ENCODE assay signal across 29 mouse cellular contexts in genomic region chr4:155779498-155779897, GRCm38 (mm10). TPM values are rescaled to one million over a fixed set of nuclear protein-coding genes. Genes with fewer than 3 reads are reported as not detected.
"Had no signal": no experiment of that assay in that cellular context is flagged by ENCODE, and none has a peak within 500 bp of the region (broad histone marks: within the 10 kb centered on the region; RNA-seq: fewer than 3 reads in every experiment).

No protein-coding gene starts in this region.

- H3K9ac ChIP-seq: kidney, embryonic 15.5 days; limb, embryonic 12.5 days; liver, embryonic 12.5 days; liver, embryonic 15.5 days; lung, embryonic 15.5 days; midbrain, embryonic 13.5 days; neural tube, embryonic 15.5 days had no signal

- H3K4me3 ChIP-seq: kidney, embryonic 15.5 days; left cerebral cortex, adult 2 months; limb, embryonic 12.5 days; liver, embryonic 12.5 days; liver, embryonic 15.5 days; lung, embryonic 15.5 days; megakaryocyte, embryonic 14.5 days; midbrain, embryonic 10.5 days; midbrain, embryonic 13.5 days; neural tube, embryonic 12.5 days; neural tube, embryonic 15.5 days had no signal

- DNase-seq: kidney, adult 8-10 months; kidney, postnatal 10 days; kidney, postnatal 36 days; layer of hippocampus, postnatal 36 days; liver; lung, adult 18-20 months; lung, postnatal 10 days; lung, postnatal 36 days; right cerebral cortex, adult 18-20 months; right cerebral cortex, postnatal 14 days; thymus, adult 2 months; thymus, postnatal 14 days; thymus, postnatal 4 days had no signal

- H3K36me3 ChIP-seq: kidney, embryonic 15.5 days; limb, embryonic 12.5 days; liver, embryonic 12.5 days; liver, embryonic 15.5 days; lung, embryonic 15.5 days; midbrain, embryonic 10.5 days; midbrain, embryonic 13.5 days; neural tube, embryonic 12.5 days; neural tube, embryonic 15.5 days had no signal

- H3K27me3 ChIP-seq: lung, embryonic 15.5 days; neural tube, embryonic 12.5 days had no signal

- H3K27ac ChIP-seq: kidney, embryonic 15.5 days; limb, embryonic 12.5 days; liver, embryonic 12.5 days; liver, embryonic 15.5 days; lung, embryonic 15.5 days; midbrain, embryonic 10.5 days; midbrain, embryonic 13.5 days; neural tube, embryonic 12.5 days; neural tube, embryonic 15.5 days had no signal

RNA-seq across cellular contexts. Expression of gene Ankrd65, which starts 10.7 kb away (rescaled TPM):
- total RNA-seq: layer of hippocampus, adult 8-10 months; layer of hippocampus, postnatal 10 days; layer of hippocampus, postnatal 36 days; left cerebral cortex, postnatal 10 days; left cerebral cortex, postnatal 36 days; midbrain, postnatal 0 days had no signal
- polyA plus RNA-seq: liver, embryonic 12.5 days; midbrain, embryonic 10.5 days; midbrain, embryonic 13.5 days; midbrain, postnatal 0 days; neural tube, embryonic 12.5 days; neural tube, embryonic 15.5 days had no signal
